Mouse (Mus musculus) urinary bladder, postnatal 36 days (tissue): ENCODE data around the gene Tuba1c.
A peak's percentile ranks its signal among the peaks of the same experiment; 100 is the strongest.
"Not testable (repeated sequence)": the region's sequence is repeated elsewhere in the genome, so short reads cannot be mapped to it uniquely, and the experiment has no call there.

Source experiments
- DNase-seq, 2 experiments: peaks; one replicate each; pipeline ENCODE4 v3.0.0; 2022; ENCODE audit warnings: low spot score in 2 of 2, mixed read lengths in 1 of 2

Gene Tuba1c

DNA sequence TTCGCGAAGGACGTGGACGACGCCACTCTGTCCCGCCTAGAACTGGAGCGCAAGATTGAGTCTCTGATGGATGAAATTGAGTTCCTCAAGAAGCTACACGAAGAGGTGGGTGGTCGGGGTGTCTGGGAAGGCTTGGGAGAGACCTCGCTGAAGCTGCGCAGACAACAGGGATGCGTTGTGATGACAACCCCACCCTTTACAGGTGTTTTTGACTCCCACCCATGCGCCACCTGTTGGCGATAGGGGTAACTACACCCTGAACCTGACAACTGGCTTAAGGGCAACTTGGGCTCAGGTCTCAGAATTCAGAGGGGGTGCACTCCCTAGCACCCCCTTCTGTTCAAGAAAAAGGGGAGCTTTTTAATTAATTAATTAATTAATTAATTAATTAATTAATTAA is 26.6 kb downstream of the Tuba1c start:
- no peak for DNase-seq

DNA sequence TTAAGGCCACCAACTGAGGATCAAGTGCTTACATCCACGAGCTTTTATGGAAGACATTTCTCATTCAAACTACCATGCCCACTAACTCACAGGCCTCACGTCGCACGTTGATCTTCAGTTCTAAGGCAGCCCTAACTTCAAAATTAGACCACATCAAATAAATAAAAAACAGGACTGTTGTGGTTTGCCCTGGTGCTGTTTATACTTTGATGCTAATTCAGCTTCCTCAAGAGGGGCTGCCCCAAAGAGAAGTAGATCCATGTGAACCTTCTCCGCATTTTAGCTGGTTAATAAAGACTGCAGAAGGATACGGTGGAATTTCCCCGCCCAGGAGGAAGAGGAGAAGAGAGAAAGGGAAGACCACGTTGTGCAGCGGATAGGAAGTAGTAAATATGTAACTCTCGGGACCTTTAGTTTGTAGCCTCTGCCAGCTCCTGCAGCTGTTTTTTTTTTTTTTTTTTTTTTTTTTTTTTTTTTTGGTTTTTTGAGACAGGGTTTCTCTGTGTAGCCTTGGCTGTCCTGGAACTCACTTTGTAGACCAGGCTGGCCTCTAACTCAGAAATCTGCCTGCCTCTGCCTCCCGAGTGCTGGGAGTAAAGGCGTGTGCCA is 36.0 kb downstream of the Tuba1c start:
- no peak for DNase-seq

DNA sequence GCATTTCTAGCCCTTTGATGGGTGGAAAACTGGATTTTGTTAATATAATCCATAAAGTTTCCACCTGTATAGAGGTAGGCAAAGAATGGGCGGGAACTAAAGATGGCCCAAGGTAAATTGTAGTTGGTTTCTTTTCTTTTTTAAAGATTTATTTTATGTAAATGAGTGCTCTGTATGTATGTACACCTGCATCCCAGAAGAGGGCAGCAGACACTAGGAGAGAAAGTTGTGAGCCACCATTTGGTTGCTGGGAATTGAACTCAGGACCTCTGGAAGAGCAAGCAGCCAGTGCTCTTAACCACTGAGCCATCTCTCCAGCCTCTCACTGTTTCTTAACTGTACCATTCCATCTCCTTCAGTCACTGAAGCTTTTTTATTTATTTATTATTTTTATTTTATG is 42.3 kb downstream of the Tuba1c start:
- DNase-seq, result no peak

DNA sequence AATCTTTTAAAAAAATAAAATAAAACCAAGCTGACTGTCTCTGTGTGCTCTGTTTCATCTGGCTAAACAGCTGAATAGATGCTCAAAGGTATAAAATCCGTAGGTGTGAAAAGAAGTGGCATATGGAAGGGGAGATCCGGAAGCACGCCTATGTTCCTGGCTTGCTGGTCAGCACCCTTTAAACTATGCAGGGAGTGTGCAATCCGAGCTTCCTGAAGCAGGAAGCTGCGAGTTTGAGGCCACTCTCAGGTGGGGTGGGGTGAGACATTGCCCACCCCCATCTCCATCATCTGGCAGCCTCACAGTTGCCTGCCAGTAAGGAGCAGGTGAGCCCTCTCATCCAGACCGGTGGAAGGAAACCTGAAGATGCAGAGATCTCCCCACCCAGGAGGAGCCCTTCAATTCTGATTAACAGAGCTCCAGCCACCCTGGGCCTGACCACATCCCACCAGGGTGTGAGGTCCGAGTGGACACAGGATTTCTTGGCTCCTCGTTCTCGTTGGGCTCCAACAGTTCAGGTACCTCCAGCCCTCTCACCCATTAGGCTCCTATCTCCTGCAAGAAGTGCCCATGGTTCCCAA is 44.4 kb downstream of the Tuba1c start, which contains the start of gene Troap:
Gene Troap, plus strand, starts transcription at position 557 of the 581 bp plus-strand sequence.
- DNase-seq, result no peak

DNA sequence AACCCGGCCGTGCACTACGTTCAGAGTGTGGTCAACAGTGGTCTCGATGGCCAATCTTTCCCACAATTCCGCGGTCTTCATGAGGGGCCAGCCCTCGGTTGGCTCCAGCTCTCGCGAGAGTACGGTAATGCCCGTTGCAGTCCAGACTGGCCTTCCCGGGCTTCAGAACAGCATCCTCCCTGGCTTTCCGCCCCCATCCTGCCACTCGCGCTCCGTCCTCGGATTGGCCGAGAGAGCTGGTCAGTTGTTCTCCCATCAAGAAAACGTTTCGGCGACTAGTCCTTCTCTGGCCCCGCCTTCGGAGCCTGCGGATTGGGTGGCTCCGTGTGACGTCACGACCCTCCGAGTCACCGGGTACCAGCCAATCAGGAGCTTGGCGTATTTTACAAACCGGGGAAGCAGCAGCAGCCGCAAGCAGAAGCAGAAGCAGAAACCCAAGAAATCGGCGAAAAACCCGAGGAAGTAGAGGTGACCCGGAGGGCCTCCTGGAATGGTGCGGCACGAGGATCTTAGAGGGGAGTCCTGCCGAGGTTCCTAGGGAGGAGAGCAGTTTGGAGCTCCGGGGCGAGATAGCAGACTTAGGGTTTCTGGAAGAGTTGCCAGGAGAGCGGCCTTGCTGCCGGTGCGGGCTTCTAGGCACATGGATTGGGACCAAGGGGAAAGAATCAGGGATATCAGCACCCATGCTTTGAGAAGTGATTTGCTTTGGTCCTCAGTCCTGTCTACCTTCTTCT is 45.1 kb downstream of the Tuba1c start:
- peak; percentile 96 to 97 for DNase-seq

DNA sequence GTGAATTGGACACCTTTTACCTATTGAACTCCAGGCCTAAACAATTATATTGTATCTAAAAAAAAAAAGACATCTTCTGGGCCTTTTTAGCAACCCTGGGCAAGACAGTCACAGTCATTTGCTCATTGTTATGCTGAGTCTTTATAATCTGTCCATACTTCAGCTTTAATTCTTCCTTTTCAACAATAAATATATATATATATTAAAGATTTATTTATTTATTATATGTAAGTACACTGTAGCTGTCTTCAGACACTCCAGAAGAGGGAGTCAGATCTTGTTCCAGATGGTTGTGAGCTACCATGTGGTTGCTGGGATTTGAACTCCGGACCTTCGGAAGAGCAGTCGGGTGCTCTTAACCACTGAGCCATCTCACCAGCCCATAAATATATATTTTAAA is 46.3 kb downstream of the Tuba1c start:
- not testable (repeated sequence) for DNase-seq

DNA sequence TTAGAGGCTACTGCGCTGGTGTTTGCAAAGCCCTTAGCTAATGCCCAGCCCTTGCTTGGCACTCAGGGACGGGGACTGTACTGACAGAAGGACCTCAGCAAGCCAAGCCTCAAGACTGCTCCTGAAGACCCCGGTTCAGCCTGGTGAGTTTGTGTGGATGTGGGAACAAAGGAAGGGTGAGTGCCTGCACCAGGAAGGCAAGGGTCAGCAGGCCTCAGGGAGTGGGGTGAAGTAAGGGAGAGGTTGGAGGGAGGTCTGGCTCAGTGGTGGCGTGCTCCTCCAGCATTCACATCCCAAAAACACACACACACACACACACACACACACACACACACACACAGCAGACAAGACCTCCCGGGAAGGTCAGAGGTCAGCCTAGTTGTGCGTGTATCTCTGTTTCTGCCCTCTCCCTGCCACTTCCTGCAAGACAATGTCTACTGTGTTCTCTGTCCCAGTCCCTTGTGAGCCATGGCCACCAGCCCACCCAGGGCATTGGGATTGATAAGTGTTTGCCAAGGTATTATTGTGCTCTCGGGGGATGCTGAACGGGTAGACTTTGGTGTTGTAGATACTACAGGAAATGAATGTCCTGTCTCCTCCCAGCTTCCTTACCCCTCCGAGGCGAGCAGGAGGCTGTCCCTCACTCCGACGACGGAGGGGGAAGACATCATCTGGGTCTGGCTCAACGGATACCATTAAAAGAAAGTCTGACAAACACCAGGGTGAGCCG is 48.7 kb downstream of the Tuba1c start:
- DNase-seq, result no peak

DNA sequence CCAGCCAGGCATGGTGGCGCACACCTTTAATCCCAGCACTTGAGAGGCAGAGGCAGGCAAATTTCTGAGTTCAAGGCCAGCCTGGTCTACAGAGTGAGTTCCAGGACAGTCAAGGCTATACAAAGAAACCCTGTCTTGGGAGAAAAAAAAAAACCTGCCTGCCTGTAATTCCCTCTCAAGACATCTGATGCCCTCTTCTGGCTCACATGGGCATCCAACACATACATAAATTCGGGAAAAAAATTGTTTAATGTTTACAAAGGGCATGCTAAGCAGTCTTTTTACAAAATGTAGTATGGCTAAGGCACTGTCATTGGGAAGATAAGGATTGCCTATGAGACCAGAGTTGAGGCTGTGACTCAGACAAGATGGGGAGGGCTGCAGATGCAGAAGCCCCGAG is 50.1 kb downstream of the Tuba1c start:
- DNase-seq, result no peak

DNA sequence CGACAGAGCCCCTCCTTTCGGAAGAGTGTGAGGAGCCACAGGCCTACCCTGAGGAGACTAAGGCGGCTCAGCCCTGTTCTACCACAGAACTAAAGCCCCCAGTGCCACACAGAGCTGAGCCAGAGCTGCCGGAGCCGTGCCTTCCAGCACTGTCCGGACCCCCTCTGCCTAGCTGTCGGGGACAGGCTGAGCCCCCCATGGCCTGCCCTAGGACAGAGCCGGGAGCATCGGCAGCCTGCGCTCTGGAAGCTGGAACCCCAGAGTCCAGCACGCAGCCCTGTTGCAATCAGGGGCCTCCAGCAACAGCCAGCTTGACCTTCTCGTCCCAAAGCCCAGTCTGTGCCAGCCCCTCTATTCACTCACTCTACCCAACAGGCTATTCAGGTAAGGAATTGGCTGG is 52.6 kb downstream of the Tuba1c start:
- DNase-seq, result no peak

DNA sequence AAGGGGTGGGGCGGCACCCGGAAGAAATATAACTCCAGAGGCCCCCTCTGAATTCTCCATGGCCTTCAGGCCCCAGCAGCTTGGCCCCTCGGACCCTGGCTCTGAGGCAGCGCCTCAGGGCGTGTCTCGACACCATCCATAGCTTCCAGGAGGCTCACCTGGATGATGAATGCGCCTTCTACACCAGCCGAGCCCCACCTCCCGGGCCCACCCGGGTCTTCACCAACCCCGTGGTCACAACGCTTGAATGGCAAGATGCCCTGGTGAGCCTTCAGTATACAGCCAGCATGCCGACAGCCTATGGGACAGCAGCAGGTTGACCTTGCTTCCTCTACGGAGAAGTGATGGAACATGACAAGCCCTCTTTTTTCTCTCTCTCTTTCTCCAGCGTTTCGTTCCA is 53.1 kb downstream of the Tuba1c start:
- DNase-seq, result no peak

DNA sequence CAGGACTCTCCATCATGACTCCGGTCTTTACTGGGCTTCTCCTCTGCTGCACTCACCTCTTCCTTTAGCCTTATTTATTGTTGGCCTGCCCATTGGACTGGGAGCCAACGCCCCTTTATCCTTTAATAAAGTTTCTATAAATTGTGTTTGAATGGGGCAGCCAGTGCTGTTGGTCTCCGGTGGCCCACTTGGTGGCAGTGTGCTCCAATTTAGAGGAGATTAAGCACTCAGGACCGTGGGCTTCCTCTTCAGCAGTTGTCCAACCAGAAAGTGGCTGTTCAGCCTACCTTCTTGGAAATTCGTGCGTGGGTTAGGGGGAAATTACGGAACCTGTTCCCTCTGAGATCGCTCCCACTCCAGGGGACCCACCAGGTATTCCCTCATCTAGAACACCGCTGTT is 53.6 kb downstream of the Tuba1c start:
- no peak for DNase-seq

DNA sequence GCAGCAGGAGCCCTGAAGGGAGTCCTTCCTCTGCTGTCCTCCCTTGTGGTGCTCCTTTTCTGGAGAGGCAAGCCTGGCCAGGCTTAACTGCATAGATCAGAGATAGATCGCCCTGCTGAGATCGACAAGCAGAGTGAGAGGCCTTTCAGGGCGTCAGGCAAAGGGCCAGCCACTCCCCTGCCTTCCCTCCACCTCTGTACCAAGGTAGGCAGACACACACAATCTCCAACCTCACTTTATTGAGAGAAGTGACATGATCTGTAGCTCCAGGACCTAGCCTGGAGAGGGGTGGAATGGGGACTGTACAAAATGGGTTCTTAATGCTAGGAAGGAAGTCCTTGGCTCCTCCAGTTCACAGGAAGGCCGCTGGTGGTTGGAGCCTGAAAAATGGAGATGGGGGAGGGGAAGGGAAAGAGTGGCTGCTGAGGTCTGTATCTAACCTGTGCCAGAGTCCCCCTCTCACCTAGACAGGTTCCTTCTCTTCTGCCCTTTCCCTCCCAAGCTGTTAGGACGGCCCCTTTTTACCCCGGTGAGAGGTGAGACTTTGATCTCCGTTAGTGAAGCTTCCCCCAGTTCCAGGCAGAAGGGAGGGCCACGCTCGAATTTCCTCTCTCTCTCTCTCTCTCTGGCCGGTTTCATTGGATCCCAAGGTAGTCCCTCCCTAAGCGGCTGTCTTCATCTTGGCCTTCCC is 54.3 kb downstream of the Tuba1c start:
- no peak for DNase-seq

DNA sequence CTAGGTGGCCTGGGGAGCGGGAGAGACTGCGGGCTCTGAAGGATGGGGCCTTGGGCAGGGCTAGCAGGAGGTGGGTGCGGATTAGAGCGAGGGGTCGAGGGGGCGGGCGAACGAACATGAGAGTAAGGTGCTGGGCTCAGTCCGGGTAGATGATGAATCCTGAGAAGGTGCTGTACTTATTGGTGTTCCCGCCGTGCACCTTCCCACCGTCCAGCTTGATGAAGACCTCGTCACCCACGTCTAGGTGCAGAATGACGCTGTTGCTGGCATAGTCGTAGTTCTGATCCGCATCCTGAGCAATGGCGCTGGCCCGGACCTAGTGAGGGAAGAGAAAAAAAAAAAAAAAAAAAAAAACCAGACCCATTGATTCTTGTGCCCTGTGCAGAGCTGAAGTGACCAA is 54.9 kb downstream of the Tuba1c start:
- no peak for DNase-seq

DNA sequence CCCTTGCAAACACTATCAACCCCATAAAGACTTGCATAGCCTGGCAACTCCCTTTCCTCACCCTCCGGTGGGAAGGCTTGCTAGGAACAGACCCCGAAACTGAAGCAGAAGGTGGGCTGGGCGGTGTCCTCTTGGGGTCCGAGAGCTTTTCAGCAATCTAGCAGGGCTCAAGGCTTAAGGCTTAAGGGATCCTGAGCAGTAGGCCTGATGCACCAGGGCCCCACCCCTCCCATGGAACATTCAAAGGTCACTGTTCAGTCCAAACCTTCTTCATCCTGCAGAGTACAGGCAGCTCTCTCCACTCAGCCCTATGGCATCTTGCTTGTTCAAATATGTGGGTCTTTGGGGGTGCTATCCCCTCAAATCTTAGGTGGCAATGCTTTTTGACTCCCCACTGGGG is 56.3 kb downstream of the Tuba1c start:
- no peak for DNase-seq

DNA sequence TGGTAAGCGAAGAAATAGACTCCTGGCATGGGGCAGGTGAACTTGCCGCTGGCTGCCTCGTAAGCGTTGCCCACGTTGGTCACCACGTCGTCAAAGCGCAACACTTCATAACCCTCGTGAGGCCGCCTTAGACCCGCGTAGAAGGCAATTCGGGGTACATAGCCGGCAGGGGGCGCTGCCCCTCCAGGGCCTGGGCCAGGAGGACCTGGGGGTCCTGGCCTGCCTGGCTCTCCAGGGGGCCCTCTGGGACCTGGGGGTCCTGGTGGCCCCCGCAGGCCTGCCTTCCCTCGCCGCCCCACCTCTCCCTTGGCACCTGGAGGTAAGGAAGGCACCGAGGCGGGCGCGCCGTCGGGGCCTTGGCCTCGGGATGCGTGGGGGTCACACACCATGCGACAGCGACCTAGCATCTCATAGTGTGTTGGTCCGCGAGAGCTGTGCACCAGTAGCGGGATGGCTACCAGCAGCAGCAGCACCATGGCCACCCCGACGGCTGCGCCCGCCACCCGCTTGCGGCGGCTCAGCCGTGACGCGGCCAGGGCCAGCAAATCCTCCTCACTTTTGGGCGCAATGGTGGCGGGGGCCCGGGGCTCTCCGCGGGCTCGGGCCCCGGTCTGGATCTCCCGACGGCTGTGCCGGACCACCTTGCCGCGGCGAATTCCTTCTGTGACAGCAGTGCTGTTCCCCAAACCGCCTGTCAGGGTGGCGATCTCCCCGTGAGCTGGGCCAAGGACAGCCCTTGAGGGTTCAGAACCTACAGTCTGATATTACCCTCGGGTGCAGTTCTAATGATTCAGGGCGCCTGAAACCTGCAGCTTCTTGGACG is 57.8 kb downstream of the Tuba1c start, which contains the start of gene C1ql4:
Gene C1ql4, minus strand, starts transcription at position 565 of the 823 bp plus-strand sequence.
- DNase-seq, result no peak
